Comparison of ENCODE assay signal across 7 mouse cellular contexts in the genomic region with DNA sequence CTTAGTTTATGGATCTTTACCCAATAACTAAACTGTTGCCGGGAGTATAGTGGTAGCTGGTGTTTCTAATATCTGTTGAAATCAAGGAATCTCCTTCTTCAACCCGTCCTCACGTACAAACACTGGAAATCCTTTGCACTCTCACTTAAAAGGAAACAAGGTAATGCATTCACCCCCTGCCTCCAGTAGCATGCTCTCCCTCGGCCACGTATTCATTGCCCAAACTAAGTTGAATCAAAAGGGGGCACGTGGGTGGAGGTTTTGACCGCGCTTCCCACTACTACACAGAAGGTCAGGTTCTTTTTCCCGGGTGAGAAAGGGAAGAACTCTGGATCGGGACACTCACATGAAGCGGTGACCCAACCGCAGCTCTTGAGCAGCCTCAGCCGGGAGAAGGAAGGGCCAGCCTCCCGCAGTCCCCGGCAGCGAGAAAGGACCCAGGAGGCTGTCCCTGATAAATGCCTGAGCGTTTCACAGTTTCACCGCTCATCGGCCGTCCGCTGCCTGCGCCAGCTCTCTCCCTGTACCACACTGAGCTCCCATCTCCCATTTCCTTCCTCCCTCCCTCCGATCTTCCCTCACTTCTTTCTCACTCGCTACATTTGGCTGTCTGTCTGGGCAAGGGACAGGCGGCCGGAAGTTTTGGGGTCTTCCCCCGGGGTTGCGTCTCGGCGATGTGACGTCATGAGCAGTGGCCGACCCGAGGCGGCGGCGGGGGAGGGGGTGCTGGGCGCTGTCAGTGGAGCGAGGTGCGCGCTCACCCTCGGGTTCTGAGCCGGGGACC. TPM values are rescaled to one million over a fixed set of nuclear protein-coding genes. Genes with fewer than 3 reads are reported as not detected.
A peak's percentile ranks its signal among the peaks of the same experiment; 100 is the strongest.
DNase-seq lines count a peak whose midpoint lies in the region; ATAC-seq lines count a peak whose summit lies in the region.

TSS of gene Tbck (plus strand) at position 698 of the 784 bp plus-strand sequence.

- WGBS in embryonic facial prominence, embryonic 11.5 days, result under 1% methylated on average over 40 of the region's 42 CpGs
- under 1% methylated on average over 42 of the region's 42 CpGs for WGBS in limb, embryonic 10.5 days
- under 1% methylated on average over 42 of the region's 42 CpGs for WGBS in midbrain, embryonic 13.5 days

- peak within 1 kb of the TSS; percentile 67 for H3K4me2 ChIP-seq in embryonic facial prominence, embryonic 11.5 days (ENCODE audit: low read depth, low read length)
- peak within 1 kb of the TSS; percentile 70 for H3K4me2 ChIP-seq in midbrain, embryonic 13.5 days (replicated peaks)

- H3K27me3 ChIP-seq in embryonic facial prominence, embryonic 11.5 days (ENCODE audit: control insufficient read depth, insufficient read depth, low read length), result no peaks in the 10 kb centered on the region
- no peaks in the 10 kb centered on the region for H3K27me3 ChIP-seq in limb, embryonic 10.5 days (ENCODE audit: low read depth, poor library complexity, severe bottlenecking)
- no peaks in the 10 kb centered on the region for H3K27me3 ChIP-seq in midbrain, embryonic 13.5 days

- DNase-seq in adrenal gland, postnatal 14 days, result peak; percentile 97
- peak; percentile 92 for DNase-seq in embryonic facial prominence, embryonic 11.5 days (ENCODE audit: low spot score)
- peak; percentile 93 for DNase-seq in kidney, adult 11 months
- peak; percentile 95 for DNase-seq in limb, embryonic 10.5 days (ENCODE audit: low spot score)
- peak; percentile 84 for DNase-seq in spleen, adult 12 weeks (ENCODE audit: low spot score)

- peak within 1 kb of the TSS; percentile 62 for H3K4me3 ChIP-seq in embryonic facial prominence, embryonic 11.5 days (ENCODE audit: low read depth, low read length)
- peak within 1 kb of the TSS; percentile 85 for H3K4me3 ChIP-seq in limb, embryonic 10.5 days
- H3K4me3 ChIP-seq in midbrain, embryonic 13.5 days (replicated peaks), result peak within 1 kb of the TSS; percentile 69

- peak; percentile 93 for ATAC-seq in embryonic facial prominence, embryonic 11.5 days (replicated peaks; ENCODE audit: insufficient number of reproducible peaks, low FRiP score, low TSS enrichment, low read depth)
- ATAC-seq in granulocyte monocyte progenitor cell, adult 5-6 weeks (replicated peaks; ENCODE audit: poor library complexity, severe bottlenecking), result peak; percentile 92
- peak; percentile 97 for ATAC-seq in midbrain, embryonic 13.5 days

- peak within 1 kb of the TSS; percentile 88 for H3K9ac ChIP-seq in embryonic facial prominence, embryonic 11.5 days (replicated peaks; ENCODE audit: low read length)
- peak within 1 kb of the TSS; percentile 79 for H3K9ac ChIP-seq in midbrain, embryonic 13.5 days (replicated peaks)

- H3K4me1 ChIP-seq in embryonic facial prominence, embryonic 11.5 days (ENCODE audit: control insufficient read depth, insufficient read depth, low read length), result no peaks in the 10 kb centered on the region
- peaks cover 15% of the 10 kb centered on the region for H3K4me1 ChIP-seq in limb, embryonic 10.5 days
- peaks cover 22% of the 10 kb centered on the region for H3K4me1 ChIP-seq in midbrain, embryonic 13.5 days (replicated peaks)

- H3K36me3 ChIP-seq in embryonic facial prominence, embryonic 11.5 days (replicated peaks; ENCODE audit: control insufficient read depth, insufficient read depth, low read depth, low read length), result no peaks in the 10 kb centered on the region; the same call in 1 of the 2 replicates
- peaks cover 10% of the 10 kb centered on the region for H3K36me3 ChIP-seq in limb, embryonic 10.5 days
- H3K36me3 ChIP-seq in midbrain, embryonic 13.5 days, result 0 out of 2 replicates have a peak, but pooled peaks cover 3% of the 10 kb centered on the region

- no peaks in the 10 kb centered on the region for H3K9me3 ChIP-seq in embryonic facial prominence, embryonic 11.5 days (replicated peaks; ENCODE audit: control insufficient read depth, low read length)
- H3K9me3 ChIP-seq in limb, embryonic 10.5 days (replicated peaks), result no peaks in the 10 kb centered on the region
- H3K9me3 ChIP-seq in midbrain, embryonic 13.5 days, result no peaks in the 10 kb centered on the region

- peak within 1 kb of the TSS; percentile 80 for H3K27ac ChIP-seq in embryonic facial prominence, embryonic 11.5 days (replicated peaks; ENCODE audit: low read depth, low read length)
- H3K27ac ChIP-seq in limb, embryonic 10.5 days, result peak within 1 kb of the TSS; percentile 100
- peak within 1 kb of the TSS; percentile 85 for H3K27ac ChIP-seq in midbrain, embryonic 13.5 days

RNA-seq across cellular contexts. Expression of gene Tbck, which starts in this region (rescaled TPM):
- 19.0 and 21.7 TPM in 2 replicates for total RNA-seq in adrenal gland, postnatal 14 days (2021)
- 23.0 and 25.3 TPM in 2 replicates for polyA plus RNA-seq in embryonic facial prominence, embryonic 11.5 days (2014; fragmentation: Nextera tagmentation; extraction: Ambion mirVana)
- 17.8 and 19.9 TPM in 2 replicates for total RNA-seq in granulocyte monocyte progenitor cell, adult 5-6 weeks (2014; fragmentation: Nextera tagmentation)
- total RNA-seq in granulocyte monocyte progenitor cell, adult 5-6 weeks (2017), result 14.4 and 16.9 TPM in 2 replicates
- 17.0 and 23.1 TPM in 2 replicates for polyA plus RNA-seq in limb, embryonic 10.5 days (2016; fragmentation: Nextera tagmentation; extraction: Ambion mirVana)
- polyA plus RNA-seq in midbrain, embryonic 13.5 days (2015; fragmentation: Nextera tagmentation; extraction: Ambion mirVana), result 36.8 and 38.0 TPM in 2 replicates

Comparison
In these comparisons a context has a peak if more than half of its experiments do, and no peak if none do; other contexts are left out.
1. Peak in every context shown above with its lines: DNase-seq, ATAC-seq, H3K4me3 ChIP-seq and H3K27ac ChIP-seq.